Mouse (Mus musculus) retina, adult 2 months (tissue): ENCODE data around the gene Spag9.

Source experiments
- DNase-seq: peaks from one replicate; pipeline ENCODE4 v3.0.0-alpha.2; 2012; ENCODE audit warnings: low read depth, low spot score

Spag9 gene

DNA sequence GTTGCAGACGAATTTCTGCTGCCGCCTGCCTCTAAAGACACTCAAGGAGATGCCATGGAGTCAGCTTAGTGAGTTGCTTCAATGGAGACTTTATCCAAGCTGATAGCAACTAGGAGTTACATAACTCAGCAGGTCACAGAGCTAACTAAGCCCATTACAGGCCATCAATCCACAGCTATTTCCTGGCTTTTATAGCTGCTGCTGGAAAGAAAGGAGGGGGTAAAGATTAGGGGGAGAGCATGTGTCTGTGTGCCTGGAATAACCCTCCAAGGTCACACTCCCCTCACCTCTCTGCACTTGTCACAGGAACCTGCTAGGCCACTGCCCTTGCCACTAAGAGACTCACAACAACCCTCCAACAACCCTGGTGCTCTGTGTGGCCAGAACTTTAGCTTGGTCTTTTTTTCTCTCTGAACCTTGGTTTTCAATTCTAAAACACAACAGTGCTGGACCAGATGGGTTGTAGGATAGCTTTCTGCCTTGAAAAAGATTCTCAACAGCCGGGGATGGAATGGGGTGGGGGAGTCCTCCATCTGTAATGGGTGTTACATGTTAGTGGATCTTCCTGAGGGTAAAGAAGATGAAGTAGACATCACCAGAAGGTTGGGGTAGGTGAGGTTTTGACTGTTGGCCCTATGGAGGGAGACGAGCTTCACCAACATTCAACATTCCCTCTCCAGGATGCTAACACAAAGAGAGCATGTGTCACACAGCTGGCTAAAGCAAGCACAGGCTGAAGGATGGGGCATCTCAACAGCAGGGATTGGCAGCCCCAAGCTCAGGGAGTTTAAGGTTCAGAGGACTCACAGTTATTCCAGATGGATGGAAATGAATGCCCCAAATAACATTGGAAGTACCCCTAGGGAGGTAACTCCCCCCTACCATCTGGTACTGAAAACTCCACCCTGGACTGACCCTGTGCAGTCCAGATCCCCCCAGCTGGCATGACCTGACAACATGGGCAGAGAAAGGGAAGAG is 134.5 kb downstream of the Spag9 start:
- DNase-seq, result no peak

- DNase-seq, result no peak
These were observed 137.6 kb downstream of the Spag9 start for GRCm38 (mm10) chr11:94133344-94133955.

- DNase-seq, result no peak
These were observed 138.4 kb downstream of the Spag9 start for GRCm38 (mm10) chr11:94134076-94134838.

GRCm38 (mm10) chr11:94135581-94136001 is 139.7 kb downstream of the Spag9 start:
- no peak for DNase-seq

DNA sequence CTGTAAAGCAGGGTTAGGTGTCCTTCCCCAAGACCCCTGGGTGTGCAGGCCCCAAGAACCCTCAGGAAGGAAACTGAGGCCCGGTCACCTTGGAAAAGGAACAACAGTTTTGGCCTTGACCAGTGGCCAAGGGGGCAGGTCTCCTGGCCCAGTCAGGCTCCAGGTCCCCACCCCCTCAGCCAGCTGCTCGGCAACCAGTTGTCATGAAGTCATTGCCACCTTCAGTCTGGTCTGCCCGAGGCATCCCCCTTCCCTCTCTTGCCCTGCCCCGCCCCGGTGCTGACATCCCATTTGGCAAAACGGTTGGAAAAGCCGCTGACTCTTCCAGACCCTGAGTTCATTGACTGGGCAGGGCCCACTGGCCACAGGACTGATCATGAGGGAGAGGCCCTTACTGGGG is 140.8 kb downstream of the Spag9 start:
- DNase-seq, result no peak

DNA sequence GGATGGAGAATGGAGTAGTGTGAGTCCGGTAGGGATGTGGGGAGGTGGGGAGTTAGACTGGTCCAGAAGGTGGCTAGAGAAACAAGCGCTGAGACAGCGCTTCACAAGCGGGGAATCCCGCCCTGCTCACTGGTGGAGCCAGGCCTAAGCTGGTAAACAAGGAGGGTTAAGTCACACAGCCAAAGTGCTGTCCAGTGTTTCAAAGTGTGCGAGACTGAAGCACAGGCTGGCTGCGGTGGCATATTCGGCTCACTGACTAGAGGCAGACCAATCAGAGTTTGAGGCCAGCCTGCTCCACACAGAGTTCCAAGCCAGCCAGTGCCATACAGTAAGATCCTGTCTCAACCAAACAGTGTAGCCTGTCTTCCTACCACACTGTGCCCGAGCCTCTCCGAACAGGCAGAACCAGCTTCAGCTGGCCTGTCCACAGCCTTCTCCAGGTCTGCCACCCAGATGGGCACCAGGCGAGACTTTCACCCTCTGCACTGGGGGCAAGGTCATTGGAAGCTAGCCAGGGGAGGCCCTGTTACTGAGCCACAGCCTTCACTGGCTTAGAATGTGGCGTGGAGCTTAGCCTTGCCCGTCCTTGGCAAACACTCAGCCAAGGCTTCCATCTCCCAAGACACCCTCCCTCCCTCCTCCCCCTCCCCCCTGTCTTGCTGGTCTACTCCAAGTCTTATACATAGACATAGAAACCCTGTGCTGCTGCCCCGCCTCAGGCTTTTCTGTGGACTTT is 141.6 kb downstream of the Spag9 start:
- no peak for DNase-seq

GRCm38 (mm10) chr11:94138411-94139231 is 142.7 kb downstream of the Spag9 start:
- DNase-seq, result no peak

GRCm38 (mm10) chr11:94139232-94139620 is 143.3 kb downstream of the Spag9 start:
- DNase-seq, result no peak

- no peak for DNase-seq
These were observed 144.6 kb downstream of the Spag9 start for GRCm38 (mm10) chr11:94140540-94140939.

DNA sequence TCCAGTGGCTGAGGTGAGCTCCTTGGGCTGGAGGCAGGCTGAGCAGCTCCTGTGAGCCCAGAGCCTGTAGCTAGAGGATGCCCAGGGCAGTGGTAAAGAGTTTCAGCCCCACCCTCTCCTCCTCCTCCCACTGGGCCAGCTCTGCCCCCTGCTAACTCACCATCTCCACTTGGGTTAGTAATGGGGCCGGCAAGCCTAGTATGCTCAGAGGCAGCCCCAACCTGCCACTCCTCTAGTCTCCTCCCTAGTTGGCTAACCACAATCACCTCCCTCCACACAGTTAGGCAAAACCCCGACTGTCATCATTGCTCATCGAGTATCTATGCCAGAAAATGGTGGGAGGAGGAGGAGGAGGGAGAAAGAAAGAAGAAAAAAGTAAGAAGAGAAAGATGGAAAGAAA is 145.7 kb downstream of the Spag9 start:
- DNase-seq, result no peak

DNA sequence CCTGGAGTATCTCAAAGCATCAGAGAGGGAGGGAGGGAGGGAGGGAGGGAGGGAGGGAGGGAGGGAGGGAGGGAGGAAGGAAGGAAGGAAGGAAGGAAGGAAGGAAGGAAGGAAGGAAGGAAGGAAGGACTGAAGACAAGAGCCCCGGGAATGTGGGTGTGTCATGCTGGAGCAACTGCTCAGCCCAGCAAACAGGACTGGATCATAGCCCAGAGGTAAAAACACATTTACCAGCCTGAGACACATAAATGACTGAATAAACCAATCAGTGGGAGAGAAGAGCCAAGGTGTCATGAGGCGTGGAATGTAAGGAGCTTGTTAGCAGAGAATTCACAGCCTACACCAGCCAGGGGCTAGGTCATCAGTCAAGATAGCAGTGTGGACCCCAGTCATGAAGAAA is 147.4 kb downstream of the Spag9 start:
- no peak for DNase-seq

DNA sequence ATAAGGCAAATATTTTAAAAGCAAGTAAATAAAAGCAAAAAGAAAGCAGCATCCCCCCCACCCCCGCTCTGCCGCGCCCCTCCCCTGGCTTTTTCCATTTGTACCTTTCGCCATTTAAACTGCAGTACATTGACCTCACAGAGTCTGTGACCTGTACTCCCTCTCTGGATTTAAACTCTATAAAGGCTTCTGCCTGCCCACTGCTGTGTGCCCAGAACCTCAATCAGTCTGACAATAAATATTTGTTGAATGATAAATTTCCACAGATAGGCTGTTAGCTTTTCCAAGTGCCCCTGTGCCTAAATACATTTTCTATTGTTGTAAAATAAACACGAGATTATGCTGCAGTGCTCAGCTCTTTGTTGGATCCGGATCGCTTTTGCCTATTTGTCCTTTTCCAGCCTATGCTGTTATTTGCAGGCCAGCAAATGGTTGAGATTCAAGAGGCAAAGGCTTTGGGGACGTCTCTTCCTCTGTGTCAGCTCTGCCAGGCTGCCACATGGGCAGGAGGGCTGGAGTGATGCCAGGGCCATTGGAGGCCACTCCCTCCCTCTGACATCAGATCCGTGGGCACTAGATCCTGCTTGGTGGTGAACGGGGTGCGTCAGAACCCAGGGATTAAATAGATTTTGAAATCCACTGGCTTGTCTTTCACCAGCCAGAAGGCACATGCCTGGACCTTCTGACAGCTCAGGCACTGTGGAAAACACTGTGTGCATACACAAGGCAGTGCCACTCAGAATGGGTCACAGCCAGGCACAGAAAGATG is 149.1 kb downstream of the Spag9 start:
- DNase-seq, result peak; percentile 79

GRCm38 (mm10) chr11:94146049-94146605 is 150.2 kb downstream of the Spag9 start:
- DNase-seq, result no peak

DNA sequence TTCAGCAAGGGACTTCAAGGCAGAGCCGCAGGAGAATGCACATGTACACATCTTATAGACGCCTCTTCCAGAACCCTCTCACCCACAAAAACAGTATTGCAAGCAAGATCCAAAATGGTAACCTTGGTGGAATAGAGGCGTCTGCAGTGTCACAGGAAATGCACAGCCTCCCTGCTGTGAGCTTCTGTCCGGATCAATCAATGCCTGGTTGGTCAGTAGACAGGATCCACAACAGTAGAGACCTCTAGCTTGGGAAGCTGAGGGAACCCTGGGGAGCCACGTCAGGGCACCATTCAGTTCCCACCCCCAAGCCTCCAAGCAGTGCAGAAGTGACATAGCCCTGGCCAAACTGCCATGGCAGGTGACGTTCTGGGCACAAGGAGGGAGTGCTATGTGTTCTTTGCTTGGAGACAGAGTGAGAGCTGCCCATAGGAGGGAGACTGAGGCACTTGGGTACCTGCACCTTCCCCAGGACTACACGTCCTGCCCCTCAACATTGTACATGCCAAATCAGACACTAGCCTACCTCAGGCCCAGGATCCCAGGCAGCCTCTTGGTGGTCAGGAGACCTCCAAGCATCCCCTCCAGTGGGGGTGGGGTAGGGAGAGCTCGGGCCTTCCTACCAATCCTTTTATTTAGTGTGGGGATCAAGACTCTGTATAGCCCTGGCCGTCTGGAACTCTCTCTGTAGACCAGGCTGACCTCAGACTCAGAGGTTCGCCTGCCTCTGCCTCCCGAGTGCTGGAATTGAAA is 151.0 kb downstream of the Spag9 start:
- DNase-seq, result no peak

DNA sequence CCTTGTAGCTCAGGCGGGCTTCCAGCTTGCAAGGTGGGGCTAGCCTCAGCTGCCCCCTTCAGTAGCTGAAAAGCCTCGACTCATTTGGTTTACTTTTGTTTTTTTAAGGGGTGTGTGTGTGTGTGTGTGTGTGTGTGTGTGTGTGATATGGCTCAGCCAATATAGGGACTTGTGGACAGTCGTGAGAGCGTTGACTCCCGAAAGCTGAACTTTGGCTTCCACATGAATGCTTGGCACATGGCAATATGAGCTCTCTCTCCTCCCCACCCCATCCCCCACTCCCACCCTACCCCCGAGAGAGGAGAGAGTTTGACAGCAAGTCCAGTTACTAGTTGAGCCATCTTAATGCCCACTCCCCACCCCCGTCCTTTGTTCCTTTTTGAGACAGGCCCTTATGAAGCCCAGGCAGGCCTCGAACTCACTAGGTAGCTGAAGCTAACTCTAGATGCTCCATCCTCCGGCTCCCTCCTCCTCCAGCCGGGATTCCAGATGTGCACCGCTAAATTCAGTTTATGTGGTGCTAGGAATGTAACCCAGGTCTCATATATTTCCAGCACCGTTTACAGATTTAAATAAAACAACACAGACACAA is 152.3 kb downstream of the Spag9 start:
- no peak for DNase-seq

- DNase-seq, result no peak
These were observed 153.1 kb downstream of the Spag9 start for GRCm38 (mm10) chr11:94148931-94149491.

DNA sequence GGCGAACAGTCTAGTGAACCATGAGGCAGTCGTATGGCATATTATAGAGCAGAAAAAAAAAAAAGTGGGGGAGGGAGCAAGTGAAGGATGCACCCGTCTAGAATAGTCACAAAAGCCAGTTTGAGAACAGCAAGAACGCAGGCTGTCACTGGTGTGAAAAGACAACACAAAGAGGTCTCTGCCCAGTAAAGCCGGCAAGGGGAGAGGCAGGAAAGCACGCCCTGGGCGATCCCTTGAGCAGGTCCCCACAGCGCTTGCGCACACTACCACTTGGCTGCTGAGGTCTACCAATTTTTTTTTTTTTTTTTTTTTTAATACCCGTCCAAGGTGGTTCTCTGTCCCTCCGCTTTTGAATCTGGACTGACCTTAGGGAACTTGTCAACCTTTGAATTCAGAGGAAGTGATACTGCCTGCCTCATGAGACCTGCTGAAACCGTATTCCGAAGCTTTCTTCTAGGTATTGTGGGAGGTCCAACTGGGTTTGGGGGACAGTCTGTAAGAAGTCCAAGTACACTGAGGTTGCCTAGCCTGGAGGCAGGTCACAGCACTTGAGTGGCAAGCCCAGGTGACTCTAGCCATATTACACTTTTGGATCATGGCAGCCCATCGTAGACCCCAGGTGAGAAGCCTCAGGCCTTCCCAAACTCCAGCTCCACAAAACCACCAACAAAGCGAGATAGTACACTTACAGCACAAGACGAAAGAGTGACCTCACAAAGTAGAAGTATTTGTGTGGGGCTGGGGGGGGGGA is 153.8 kb downstream of the Spag9 start:
- no peak for DNase-seq
